Mouse (Mus musculus): ENCODE results near the gene Gbf1. TPM values are rescaled to one million over a fixed set of nuclear protein-coding genes. Genes with fewer than 3 reads are reported as not detected.

The Gbf1 gene
- total and polyA plus RNA-seq, 3 experiments = 23.7 to 400 (median 54.1) TPM

- TF ChIP-seq HCFC1 (IDR thresholded peaks at IDR 0.05; ENCODE audit: low read depth, low read length) (peak; percentile 17; the same call in 1 of the 2 replicates), ZMIZ1 (IDR thresholded peaks at IDR 0.05; ENCODE audit: low read depth, low read length) (peak; percentile 71), E2F4 (IDR thresholded peaks at IDR 0.05; ENCODE audit: borderline replicate concordance, low read depth, low read length) (peak; percentile 63), POLR2A (IDR thresholded peaks at IDR 0.05; ENCODE audit: control insufficient read depth in 1 of 2, insufficient read depth in 1 of 2, low read depth in 1 of 2, low read length in 2 of 2, poor library complexity in 1 of 2) (peak; percentile 42 to 95; a peak in 2 of 4 replicates), TCF12 (IDR thresholded peaks at IDR 0.05; ENCODE audit: low read depth, low read length) (0 out of 2 replicates have a peak, but pooled peaks have one; percentile 7), ZKSCAN1 (IDR thresholded peaks at IDR 0.05; ENCODE audit: low read depth, low read length) (no peak), MYC (IDR thresholded peaks at IDR 0.05; ENCODE audit: low read depth, low read length) (peak; percentile 97), MXI1 (IDR thresholded peaks at IDR 0.05; ENCODE audit: low read depth, low read length) (peak; percentile 98), SMC3 (IDR thresholded peaks at IDR 0.05; ENCODE audit: low read depth, low read length) (no peak; the same call in 1 of the 2 replicates), TAL1 (IDR thresholded peaks at IDR 0.05; ENCODE audit: low read length) (no peak)
Observed at GRCm38 (mm10) chr19:46131694-46132525, 20.4 kb upstream of the Gbf1 start, which contains the start of gene Elovl3 (continued).

- Histone ChIP-seq H3K9ac (ENCODE audit: control insufficient read depth, low read depth, low read length, poor library complexity, severe bottlenecking) (peak overlapping the region; percentile 10), H3K4me1 (ENCODE audit: control insufficient read depth in 1 of 2, insufficient read depth in 2 of 2, low read length in 2 of 2) (peaks cover 0 to 15% of the 10 kb centered on the region in 2 experiments; a peak in 2 of 4 replicates), H3K4me3 (ENCODE audit: control insufficient read depth in 1 of 2, insufficient read depth in 1 of 2, low read depth in 2 of 2, low read length in 2 of 2) (peak overlapping the region in 1 of 2 experiments; percentile 60; a peak in 3 of 4 replicates), H3K9me3 (replicated peaks; ENCODE audit: insufficient read depth, low read length) (no peaks in the 10 kb centered on the region), H3K27me3 (ENCODE audit: control insufficient read depth in 1 of 2, insufficient read depth in 2 of 2, low read length in 2 of 2) (0 out of 4 replicates have a peak, but pooled peaks cover 0 to 2% of the 10 kb centered on the region in 2 experiments), H3K36me3 (ENCODE audit: control insufficient read depth in 1 of 2, insufficient read depth in 2 of 2, low read length in 2 of 2) (peaks cover 0 to 7% of the 10 kb centered on the region in 2 experiments; a peak in 2 of 4 replicates), H3K79me2 (ENCODE audit: control insufficient read depth, insufficient read depth, low read length, poor library complexity) (no peaks in the 10 kb centered on the region; the same call in 1 of the 2 replicates), H3K27ac (ENCODE audit: control insufficient read depth, low read depth, low read length) (no peak overlapping the region)
- DNase-seq (ENCODE audit: low read depth, low spot score) = peak; percentile 51
- no peak for TF ChIP-seq RCOR1 (IDR thresholded peaks at IDR 0.05; ENCODE audit: low read depth, low read length)
- TF ChIP-seq GATA1 (IDR thresholded peaks at IDR 0.05; ENCODE audit: low read depth, low read length) = 0 out of 2 replicates have a peak, but pooled peaks have one; percentile 13
Observed at GRCm38 (mm10) chr19:46132577-46132976, 19.7 kb upstream of the Gbf1 start.

- H3K27ac ChIP-seq (ENCODE audit: control insufficient read depth, low read depth, low read length) = no peak overlapping the region
- H3K36me3 ChIP-seq (ENCODE audit: control insufficient read depth in 1 of 2, insufficient read depth in 2 of 2, low read length in 2 of 2) = peaks cover 0 to 8% of the 10 kb centered on the region in 2 experiments; a peak in 2 of 4 replicates
- H3K4me1 ChIP-seq (ENCODE audit: control insufficient read depth in 1 of 2, insufficient read depth in 2 of 2, low read length in 2 of 2) = peaks cover 0 to 17% of the 10 kb centered on the region in 2 experiments; a peak in 2 of 4 replicates
- H3K9me3 ChIP-seq (replicated peaks; ENCODE audit: insufficient read depth, low read length) = no peaks in the 10 kb centered on the region
- peaks cover 3 to 5% of the 10 kb centered on the region in 2 experiments; a peak in 3 of 4 replicates for H3K27me3 ChIP-seq (ENCODE audit: control insufficient read depth in 1 of 2, insufficient read depth in 2 of 2, low read length in 2 of 2)
- no peaks in the 10 kb centered on the region; the same call in 1 of the 2 replicates for H3K79me2 ChIP-seq (ENCODE audit: control insufficient read depth, insufficient read depth, low read length, poor library complexity)
- peak overlapping the region; percentile 48 to 80 for H3K4me3 ChIP-seq (ENCODE audit: control insufficient read depth in 1 of 2, insufficient read depth in 1 of 2, low read depth in 2 of 2, low read length in 2 of 2)
- DNase-seq (ENCODE audit: low read depth, low spot score) = peak; percentile 95
- H3K9ac ChIP-seq (ENCODE audit: control insufficient read depth, low read depth, low read length, poor library complexity, severe bottlenecking) = peak overlapping the region; percentile 51
- TF ChIP-seq MXI1 (IDR thresholded peaks at IDR 0.05; ENCODE audit: low read depth, low read length) = peak; percentile 85
- TF ChIP-seq MEF2A (IDR thresholded peaks at IDR 0.05; ENCODE audit: extremely low read depth, insufficient replicate concordance, low read depth, low read length, poor library complexity, severe bottlenecking) = no peak
- peak; percentile 78; the same call in 1 of the 2 replicates for TF ChIP-seq MAZ (IDR thresholded peaks at IDR 0.05; ENCODE audit: low read depth, low read length)
- TF ChIP-seq KAT2A (conservative IDR thresholded peaks at IDR 0.05; ENCODE audit: low read depth, low read length) = no peak
- no peak for TF ChIP-seq NELFE (IDR thresholded peaks at IDR 0.05; ENCODE audit: low read depth, low read length)
- TF ChIP-seq RAD21 (IDR thresholded peaks at IDR 0.05; ENCODE audit: low read depth, low read length) = no peak; the same call in none of the 2 replicates
- TF ChIP-seq MYB (IDR thresholded peaks at IDR 0.05; ENCODE audit: low read depth, low read length) = no peak
- TF ChIP-seq CHD2 (IDR thresholded peaks at IDR 0.05; ENCODE audit: low read length) = no peak
- TF ChIP-seq CTCF (IDR thresholded peaks at IDR 0.05 in 2 of 3, conservative IDR thresholded peaks at IDR 0.05 in 1 of 3; ENCODE audit: control insufficient read depth in 1 of 3, insufficient read depth in 1 of 3, low read depth in 2 of 3, low read length in 3 of 3, poor library complexity in 1 of 3, severe bottlenecking in 1 of 3) = peak; percentile 99 to 100 (median 99)
- no peak for TF ChIP-seq TCF12 (IDR thresholded peaks at IDR 0.05; ENCODE audit: low read depth, low read length)
- no peak for TF ChIP-seq POLR2AphosphoS5 (IDR thresholded peaks at IDR 0.05; ENCODE audit: borderline replicate concordance, low read depth, low read length)
- peak; percentile 96 for TF ChIP-seq ZC3H11A (IDR thresholded peaks at IDR 0.05; ENCODE audit: low read depth, low read length)
- no peak for TF ChIP-seq ZMIZ1 (IDR thresholded peaks at IDR 0.05; ENCODE audit: low read depth, low read length)
- no peak for TF ChIP-seq POLR2A (IDR thresholded peaks at IDR 0.05; ENCODE audit: control insufficient read depth in 1 of 2, insufficient read depth in 1 of 2, low read depth in 1 of 2, low read length in 2 of 2, poor library complexity in 1 of 2)
- TF ChIP-seq JUND (IDR thresholded peaks at IDR 0.05; ENCODE audit: low read depth, low read length) = peak; percentile 58; the same call in 1 of the 2 replicates
- peak; percentile 67; the same call in 1 of the 2 replicates for TF ChIP-seq MYC (IDR thresholded peaks at IDR 0.05; ENCODE audit: low read depth, low read length)
- TF ChIP-seq SIN3A (IDR thresholded peaks at IDR 0.05; ENCODE audit: low read length) = peak; percentile 88
- peak; percentile 99 for TF ChIP-seq SMC3 (IDR thresholded peaks at IDR 0.05; ENCODE audit: low read depth, low read length)
- TF ChIP-seq BHLHE40 (IDR thresholded peaks at IDR 0.05; ENCODE audit: borderline replicate concordance, low read depth, low read length) = peak; percentile 65; the same call in 1 of the 2 replicates
Observed at GRCm38 (mm10) chr19:46135297-46135696, 17.0 kb upstream of the Gbf1 start.

Measured in MEL (cell line).